Mouse (Mus musculus) E14TG2a.4 (cell line): ENCODE data around the gene Dnaic1.

Experiments used
- CTCF ChIP-seq: conservative IDR thresholded peaks from 2 replicates; pipeline ENCODE4 v1.5.1; 2014; ENCODE audit warnings: low read length
- NANOG ChIP-seq: IDR thresholded peaks from 2 replicates; pipeline ENCODE4 v1.6.1; 2014; ENCODE audit warnings: borderline replicate concordance, low read length, mixed read lengths
- POU5F1 ChIP-seq: IDR thresholded peaks from 2 replicates; pipeline ENCODE4 v1.6.1; 2014; ENCODE audit warnings: low read length, borderline replicate concordance

DNA sequence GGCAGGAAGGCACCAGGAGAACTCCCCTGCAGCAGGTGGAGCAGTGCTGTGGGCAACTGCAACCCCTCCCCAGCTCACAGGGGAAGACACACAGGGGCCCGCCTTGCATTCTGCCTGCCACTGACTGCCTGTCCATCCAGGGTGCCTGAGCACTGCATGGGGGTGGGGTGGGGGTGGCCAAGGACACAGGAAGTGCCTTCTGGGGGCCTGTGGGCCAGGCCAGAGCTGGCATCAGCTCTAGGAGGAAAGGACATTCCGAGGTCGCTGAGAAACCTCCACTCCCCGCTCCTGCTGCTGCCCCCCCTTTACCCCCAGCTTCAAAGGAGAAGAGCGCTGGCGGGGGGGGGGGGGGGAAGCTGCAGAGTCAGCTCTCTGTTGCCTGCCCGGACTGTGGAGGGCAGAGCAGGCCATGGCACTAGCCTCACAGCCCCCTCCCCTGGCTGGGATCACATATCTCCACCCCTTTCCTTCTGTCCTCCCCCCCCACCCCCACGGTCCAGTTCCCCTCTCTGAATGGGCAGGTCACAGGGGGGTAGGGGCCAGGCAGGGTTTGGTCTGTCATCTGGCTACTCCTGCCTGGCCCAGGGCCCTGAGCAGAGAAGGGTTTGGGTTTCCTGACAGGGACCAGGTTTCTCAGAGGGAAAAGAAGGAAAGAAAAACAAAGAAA is 95.6 kb downstream of the Dnaic1 start:
- TF ChIP-seq CTCF (no peak), POU5F1 (no peak), NANOG (no peak)
